Mouse (Mus musculus) spleen, adult 2 months (tissue): ENCODE results near the gene Celsr3. TPM values are rescaled to one million over a fixed set of nuclear protein-coding genes. Genes with fewer than 3 reads are reported as not detected.

Source experiments
- DNase-seq, 2 experiments: peaks; one replicate each; pipeline versions ENCODE4 v3.0.0 to v3.0.0-alpha.2; 2012 to 2021; ENCODE audit warnings: low spot score in 2 of 2, low read depth in 1 of 2
- H3K27ac ChIP-seq: fragments of 200-500 bp; 2 replicates; pipeline ENCODE4 v1.5.1; 2012; ENCODE audit warnings: low read length, inconsistent platforms; ENCODE audit not compliant: insufficient read depth
- H3K27me3 ChIP-seq: fragments of 200-500 bp; 2 replicates; pipeline ENCODE4 v1.6.1; 2012; ENCODE audit warnings: mild to moderate bottlenecking, moderate library complexity, low read length, inconsistent platforms; ENCODE audit not compliant: control insufficient read depth, insufficient read depth
- H3K36me3 ChIP-seq: fragments of 200-500 bp; 2 replicates; pipeline ENCODE4 v1.6.1; 2012; ENCODE audit warnings: mild to moderate bottlenecking, low read length, inconsistent platforms; ENCODE audit not compliant: control insufficient read depth, insufficient read depth
- H3K4me1 ChIP-seq: fragments of 200-500 bp; 2 replicates; pipeline ENCODE4 v1.6.1; 2011; ENCODE audit warnings: inconsistent platforms; ENCODE audit not compliant: control insufficient read depth, insufficient read depth, insufficient read length
- H3K4me3 ChIP-seq: fragments of 200-500 bp; 2 replicates; pipeline ENCODE4 v1.5.1; 2011; ENCODE audit warnings: mild to moderate bottlenecking, inconsistent platforms; ENCODE audit not compliant: insufficient read depth, insufficient read length; ENCODE audit errors: extremely low read depth
- CTCF ChIP-seq: fragments of 200-500 bp; IDR thresholded peaks from 2 replicates; pipeline ENCODE4 v1.5.1; 2011; ENCODE audit warnings: mild to moderate bottlenecking, inconsistent platforms; ENCODE audit not compliant: insufficient read depth, insufficient read length, insufficient replicate concordance; ENCODE audit errors: extremely low read depth
- POLR2A ChIP-seq: fragments of 200-500 bp; IDR thresholded peaks from 2 replicates; pipeline ENCODE4 v1.6.1; 2011; ENCODE audit warnings: low read depth, low read length, inconsistent platforms
- WGBS: fragments of 180-500 bp; shearing (Covaris S2); methylation state at CpG from one replicate; pipeline ENCODE4 v1.1.7; 2018; 5-methylcytosine and 5-hydroxymethylcytosine counted together
- polyA plus RNA-seq: library from polyadenylated mRNA; depleted of rRNA; stranded (reverse); fragments of >200 nt; gene quantifications from 2 replicates; pipeline ENCODE4 v1.2.3, GENCODE M21; 2012

The Celsr3 gene
- polyA plus RNA-seq, 1 experiment, result 1.2 TPM

DNA sequence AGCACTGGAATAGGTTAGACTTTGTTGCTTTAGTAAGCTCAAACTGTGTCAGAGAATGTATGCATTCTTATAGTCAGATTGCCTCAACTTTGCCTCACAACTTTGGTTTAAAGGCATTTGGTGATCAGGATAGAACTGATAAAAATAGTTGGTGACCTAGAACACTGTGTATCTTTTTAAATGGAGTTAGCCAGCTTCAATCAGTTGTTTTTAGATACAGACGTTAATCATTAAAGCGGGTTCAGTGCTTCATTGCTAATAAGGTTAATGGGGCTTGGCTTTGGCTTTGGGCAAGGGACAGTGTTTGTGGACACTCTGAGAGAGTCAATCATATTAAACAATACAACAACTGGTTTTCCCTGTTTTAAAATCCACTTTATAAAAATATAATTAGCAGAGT, 30.8 kb upstream of the Celsr3 start:
- DNase-seq, result no peak
- Histone ChIP-seq H3K4me1 (peaks cover 8% of the 10 kb centered on the region), H3K27me3 (no peaks in the 10 kb centered on the region), H3K27ac (no peak overlapping the region), H3K4me3 (no peak overlapping the region), H3K36me3 (peaks cover 32% of the 10 kb centered on the region)
- 77% methylated on average over 2 of the region's 2 CpGs for WGBS
- TF ChIP-seq CTCF (no peak), POLR2A (no peak)

DNA sequence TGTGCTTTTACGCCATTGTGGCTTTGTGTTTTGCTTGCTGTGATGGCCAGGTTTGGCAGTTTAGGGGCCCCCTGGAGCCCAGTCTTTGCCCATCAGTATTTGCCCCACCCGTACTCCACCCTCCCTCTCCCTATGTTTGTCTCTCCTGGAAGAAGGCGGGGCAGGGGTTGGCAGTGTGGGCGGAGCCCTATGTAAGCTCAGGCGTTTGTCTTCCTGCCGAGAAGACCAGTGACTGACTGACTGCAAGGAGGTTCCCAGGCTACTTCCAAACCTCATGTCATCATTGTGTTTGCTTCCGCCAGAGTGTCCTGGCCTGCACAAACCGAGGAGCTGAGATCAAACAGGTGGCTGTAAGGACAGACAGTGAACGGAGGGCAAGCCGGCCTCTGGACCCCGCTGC, 30.4 kb upstream of the Celsr3 start:
- no peak for DNase-seq
- Histone ChIP-seq H3K4me1 (peaks cover 8% of the 10 kb centered on the region), H3K4me3 (no peak overlapping the region), H3K27me3 (no peaks in the 10 kb centered on the region), H3K27ac (0 out of 2 replicates have a peak overlapping the region, but pooled peaks have one; percentile 19), H3K36me3 (peaks cover 32% of the 10 kb centered on the region)
- 69% methylated on average over 11 of the region's 11 CpGs for WGBS
- TF ChIP-seq POLR2A (no peak), CTCF (no peak)

DNA sequence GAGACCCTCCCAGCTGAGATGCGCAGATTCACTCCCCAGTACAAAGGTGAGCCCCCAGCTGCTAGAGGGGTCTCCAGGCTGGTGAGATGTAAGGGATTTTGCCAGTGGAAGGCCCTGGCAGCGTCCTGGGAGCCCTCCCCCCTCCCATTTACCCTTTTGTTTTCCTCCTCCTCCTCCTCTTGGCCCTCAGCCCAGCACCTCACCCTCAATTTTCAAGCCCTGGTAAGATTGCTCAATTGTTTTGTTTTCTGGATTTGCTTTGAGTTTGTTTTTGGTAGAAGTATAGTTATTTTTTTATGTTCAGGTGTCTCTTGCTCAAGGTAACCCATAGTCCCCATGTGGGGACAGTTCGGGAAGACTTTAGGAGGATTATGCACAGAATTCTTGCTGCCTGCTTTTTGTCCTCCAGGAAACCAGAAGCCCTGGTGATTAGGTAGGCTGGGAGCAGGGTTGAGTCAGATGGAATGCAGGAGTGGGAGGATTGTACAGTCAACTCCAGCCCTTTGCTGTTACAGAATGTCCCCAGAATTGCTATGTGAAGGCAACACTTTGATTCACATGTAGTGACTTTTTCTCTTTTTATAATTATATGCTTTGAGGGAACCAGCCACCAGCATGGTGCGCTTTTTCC, 29.7 kb upstream of the Celsr3 start:
- H3K36me3 ChIP-seq, result peaks cover 36% of the 10 kb centered on the region
- DNase-seq, result no peak
- no peaks in the 10 kb centered on the region for H3K27me3 ChIP-seq
- 0 out of 2 replicates have a peak overlapping the region, but pooled peaks have one; percentile 19 for H3K27ac ChIP-seq
- no peak for TF ChIP-seq CTCF
- TF ChIP-seq POLR2A, result no peak
- H3K4me3 ChIP-seq, result no peak overlapping the region
- peaks cover 8% of the 10 kb centered on the region for H3K4me1 ChIP-seq
- WGBS, result 85% methylated on average over 4 of the region's 4 CpGs

- H3K36me3 ChIP-seq, result peaks cover 40% of the 10 kb centered on the region
- WGBS, result 95% methylated on average over 7 of the region's 7 CpGs
- TF ChIP-seq CTCF (no peak), POLR2A (no peak)
Observed at GRCm38 (mm10) chr9:108797477-108797876, 28.6 kb upstream of the Celsr3 start.

GRCm38 (mm10) chr9:108798508-108799075, 27.5 kb upstream of the Celsr3 start:
- Histone ChIP-seq H3K4me1 (no peaks in the 10 kb centered on the region), H3K4me3 (no peak overlapping the region), H3K36me3 (peaks cover 42% of the 10 kb centered on the region), H3K27me3 (no peaks in the 10 kb centered on the region), H3K27ac (no peak overlapping the region)
- TF ChIP-seq CTCF, result no peak
- TF ChIP-seq POLR2A, result no peak
- 84% methylated on average over 5 of the region's 5 CpGs for WGBS
- DNase-seq, result no peak

More at GRCm38 (mm10) chr9:108797477-108797876, 28.6 kb upstream of the Celsr3 start:
- DNase-seq, result no peak
- Histone ChIP-seq H3K27me3 (no peaks in the 10 kb centered on the region), H3K27ac (no peak overlapping the region), H3K4me1 (peaks cover 8% of the 10 kb centered on the region; the same call in 1 of the 2 replicates), H3K4me3 (no peak overlapping the region)

GRCm38 (mm10) chr9:108799564-108799963, 26.6 kb upstream of the Celsr3 start:
- Histone ChIP-seq H3K27ac (no peak overlapping the region), H3K4me3 (no peak overlapping the region), H3K36me3 (peaks cover 47% of the 10 kb centered on the region), H3K4me1 (no peaks in the 10 kb centered on the region), H3K27me3 (no peaks in the 10 kb centered on the region)
- WGBS, result 87% methylated on average over 3 of the region's 3 CpGs
- TF ChIP-seq POLR2A, result no peak
- no peak for TF ChIP-seq CTCF
- no peak for DNase-seq

DNA sequence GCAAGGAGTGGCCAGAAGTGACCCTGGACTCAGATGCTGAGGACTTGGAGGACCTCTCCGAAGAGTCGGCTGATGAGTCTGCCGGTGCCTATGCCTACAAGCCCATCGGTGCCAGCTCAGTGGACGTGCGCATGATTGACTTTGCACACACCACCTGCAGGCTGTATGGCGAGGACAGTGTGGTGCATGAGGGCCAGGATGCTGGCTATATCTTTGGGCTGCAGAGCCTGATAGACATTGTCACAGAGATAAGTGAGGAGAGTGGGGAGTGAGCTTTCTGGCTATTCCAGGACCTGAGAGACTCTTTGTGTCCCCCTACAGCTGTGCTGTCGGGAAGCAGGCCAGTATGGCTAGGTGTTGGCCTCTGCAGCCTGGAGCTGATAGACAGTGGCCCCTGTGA, 20.4 kb upstream of the Celsr3 start:
- H3K4me3 ChIP-seq, result no peak overlapping the region
- H3K4me1 ChIP-seq, result peaks cover 11% of the 10 kb centered on the region; the same call in 1 of the 2 replicates
- H3K27ac ChIP-seq, result no peak overlapping the region
- peaks cover 28% of the 10 kb centered on the region for H3K36me3 ChIP-seq
- H3K27me3 ChIP-seq, result no peaks in the 10 kb centered on the region
- no peak for TF ChIP-seq POLR2A
- no peak for TF ChIP-seq CTCF
- WGBS, result 87% methylated on average over 8 of the region's 8 CpGs
- no peak for DNase-seq
